Mouse (Mus musculus) adrenal gland (tissue): ENCODE results near the gene Ankrd13d.
"Not testable (repeated sequence)": the region's sequence is repeated elsewhere in the genome, so short reads cannot be mapped to it uniquely, and the experiment has no call there.

Experiments
- intact Hi-C: fragments of 180-260 bp; cut with DNase I; formaldehyde crosslinking; loops from one replicate; pipeline ENCODE4 v1.15.1; 2025

The Ankrd13d gene

DNA sequence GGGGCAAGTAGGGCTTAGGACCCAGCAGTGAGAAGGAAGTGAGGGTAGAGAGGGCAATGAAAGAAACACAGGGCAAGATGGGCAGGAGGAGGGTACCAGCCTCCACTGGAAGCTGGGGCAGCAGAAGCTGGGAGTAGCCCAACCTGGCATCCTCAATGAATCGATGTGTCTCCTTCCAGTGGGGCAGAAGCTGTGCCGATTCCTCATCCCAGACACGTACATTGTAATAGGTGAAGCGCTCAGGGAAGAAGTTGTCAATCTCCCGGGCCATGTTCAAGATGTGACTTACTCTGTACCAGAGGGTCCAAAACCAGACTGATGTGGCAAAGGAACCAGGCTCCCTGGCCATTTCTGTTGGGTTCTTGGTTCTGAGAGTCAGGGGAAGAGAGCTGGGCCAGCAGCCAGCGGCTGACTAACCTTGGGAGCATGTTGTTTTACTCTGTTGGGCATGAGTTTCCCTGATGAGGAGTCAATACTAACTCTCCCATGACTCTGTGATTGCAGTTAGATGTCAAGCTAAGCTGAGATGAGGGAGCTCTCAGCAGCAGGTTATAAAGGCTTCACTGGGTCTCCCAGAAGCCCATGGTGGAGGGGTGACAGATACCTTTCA, 18.7 kb downstream of the Ankrd13d start:
- intact Hi-C loops, result no loop called here

DNA sequence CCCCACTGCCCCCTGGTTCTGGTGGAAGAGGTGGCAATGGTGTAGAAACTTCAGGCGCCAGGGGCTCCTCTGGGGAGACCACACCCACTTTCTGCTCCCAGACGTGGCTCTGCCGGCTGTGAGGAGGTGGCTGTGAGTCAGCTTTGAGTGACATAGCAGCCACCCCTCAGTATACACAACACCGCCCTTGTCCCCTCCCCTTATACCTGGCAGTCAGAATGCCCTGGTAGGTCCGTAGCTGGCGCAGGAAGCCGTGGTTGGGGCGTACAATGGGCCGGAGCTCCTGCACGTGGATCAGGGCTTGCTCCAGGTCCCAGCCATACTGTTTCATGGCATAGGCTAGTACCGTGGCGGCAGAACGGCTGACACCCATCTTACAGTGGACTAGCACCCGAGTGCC, 19.2 kb downstream of the Ankrd13d start:
- intact Hi-C loops, result no loop called here

GRCm38 (mm10) chr19:4262756-4263155, 20.2 kb downstream of the Ankrd13d start:
- intact Hi-C loops, result no loop called here

GRCm38 (mm10) chr19:4261038-4261698, 21.8 kb downstream of the Ankrd13d start:
- intact Hi-C loops, result no loop called here

DNA sequence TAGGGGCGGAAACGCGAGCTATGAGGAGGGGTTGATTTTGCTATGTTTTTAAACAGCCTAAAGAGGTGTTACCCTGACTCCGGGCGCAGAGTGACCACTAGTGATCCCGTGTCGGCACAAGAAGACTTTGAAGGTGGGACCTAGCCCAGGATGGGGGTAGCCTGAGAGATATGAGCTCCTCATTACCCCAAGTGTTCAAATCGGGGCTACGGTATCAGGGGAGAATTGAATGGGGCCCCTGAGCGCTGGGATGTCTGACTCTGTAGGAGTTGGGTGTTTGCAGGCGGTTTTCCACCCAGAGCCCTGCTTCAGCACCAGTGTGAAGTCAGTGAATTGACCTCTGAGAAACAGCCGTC, 25.1 kb downstream of the Ankrd13d start:
- intact Hi-C loops, result loop anchor here (5.0 kb wide), 1 partner anchor 159 kb away; no protein-coding TSS in a partner anchor

GRCm38 (mm10) chr19:4257216-4257896, 25.6 kb downstream of the Ankrd13d start:
- intact Hi-C loops, result loop anchor here (5.0 kb wide), 1 partner anchor 160 kb away; no protein-coding TSS in a partner anchor

- intact Hi-C loops, result loop anchor here (1.0 to 5.0 kb wide), 2 partner anchors 55 to 162 kb away; no protein-coding TSS in a partner anchor
These were observed 27.3 kb downstream of the Ankrd13d start for GRCm38 (mm10) chr19:4255583-4256162.

DNA sequence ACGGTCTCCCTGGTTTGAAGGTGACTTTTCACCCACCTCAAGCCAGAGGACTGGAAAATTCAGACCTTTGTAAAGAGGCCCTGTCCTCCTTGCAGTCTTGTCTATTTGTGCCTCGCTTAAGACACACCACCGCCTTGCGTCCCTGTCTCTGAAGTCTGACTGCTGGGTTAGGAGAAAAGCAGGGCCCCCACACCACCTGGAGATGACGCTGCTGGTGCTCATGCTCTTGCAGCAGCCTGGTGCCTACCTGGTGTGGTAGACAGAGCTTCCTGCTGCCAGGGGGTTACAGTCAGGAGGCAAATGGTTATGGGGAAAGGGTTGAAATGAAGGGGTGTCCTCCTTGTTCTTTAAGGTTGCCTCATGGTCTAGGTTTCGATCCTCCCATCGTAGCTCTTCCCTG, 28.7 kb downstream of the Ankrd13d start:
- intact Hi-C loops, result no loop called here

- intact Hi-C loops, result not testable (repeated sequence)
These were observed 34.3 kb downstream of the Ankrd13d start for GRCm38 (mm10) chr19:4248683-4249082.

GRCm38 (mm10) chr19:4247010-4247409, 35.9 kb downstream of the Ankrd13d start:
- intact Hi-C loops, result no loop called here

DNA sequence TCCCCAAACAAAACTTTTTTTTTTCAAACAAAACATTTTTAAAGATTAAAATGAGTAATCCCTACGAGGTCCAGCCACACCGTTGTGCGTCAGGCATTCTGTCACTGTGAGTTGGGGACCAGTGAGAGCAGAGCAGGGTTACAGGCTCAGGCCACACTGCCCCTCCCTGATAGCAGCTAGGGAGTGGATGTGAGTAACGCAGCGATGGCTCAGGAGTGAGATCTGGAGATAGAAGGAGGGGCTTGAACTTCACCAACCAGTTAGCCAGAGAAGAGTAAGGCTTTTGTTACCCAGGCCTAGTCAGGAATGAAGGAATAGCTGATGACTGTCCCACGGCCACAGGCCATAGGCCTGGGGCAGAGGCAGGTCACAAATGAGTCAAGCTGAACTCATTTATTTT, 38.2 kb downstream of the Ankrd13d start:
- intact Hi-C loops, result loop anchor here (5.0 kb wide), 1 partner anchor 37 kb away; no protein-coding TSS in a partner anchor

GRCm38 (mm10) chr19:4242416-4242815, 40.5 kb downstream of the Ankrd13d start:
- intact Hi-C loops, result loop anchor here (5.0 kb wide), 1 partner anchor 35 kb away; no protein-coding TSS in a partner anchor

DNA sequence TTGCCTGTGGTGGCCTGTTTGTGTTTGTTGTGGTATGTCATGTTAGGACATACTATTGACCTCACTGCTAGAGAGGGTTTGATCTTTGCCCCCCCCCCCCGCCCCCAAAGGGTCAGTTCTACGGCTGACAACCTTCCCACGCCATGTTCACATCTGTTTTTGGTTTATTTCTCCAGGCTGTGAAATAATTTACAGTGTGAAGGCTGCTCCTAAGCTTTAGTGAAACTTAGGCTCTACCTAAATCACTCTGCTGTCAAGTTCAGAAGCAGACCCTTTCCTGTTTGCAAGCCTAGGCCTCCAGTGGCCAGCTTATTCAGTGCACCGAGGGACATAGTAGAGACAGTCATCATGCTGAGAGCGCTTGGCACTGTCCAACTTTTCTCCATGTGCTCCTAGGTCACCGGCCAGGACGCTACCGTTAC, 42.7 kb downstream of the Ankrd13d start:
- intact Hi-C loops, result loop anchor here (5.0 kb wide), 1 partner anchor 33 kb away; no protein-coding TSS in a partner anchor

GRCm38 (mm10) chr19:4234548-4234947, 48.4 kb downstream of the Ankrd13d start:
- intact Hi-C loops, result no loop called here

GRCm38 (mm10) chr19:4232651-4233050, 50.3 kb downstream of the Ankrd13d start:
- intact Hi-C loops, result no loop called here

GRCm38 (mm10) chr19:4232186-4232572, 50.8 kb downstream of the Ankrd13d start:
- intact Hi-C loops, result no loop called here

DNA sequence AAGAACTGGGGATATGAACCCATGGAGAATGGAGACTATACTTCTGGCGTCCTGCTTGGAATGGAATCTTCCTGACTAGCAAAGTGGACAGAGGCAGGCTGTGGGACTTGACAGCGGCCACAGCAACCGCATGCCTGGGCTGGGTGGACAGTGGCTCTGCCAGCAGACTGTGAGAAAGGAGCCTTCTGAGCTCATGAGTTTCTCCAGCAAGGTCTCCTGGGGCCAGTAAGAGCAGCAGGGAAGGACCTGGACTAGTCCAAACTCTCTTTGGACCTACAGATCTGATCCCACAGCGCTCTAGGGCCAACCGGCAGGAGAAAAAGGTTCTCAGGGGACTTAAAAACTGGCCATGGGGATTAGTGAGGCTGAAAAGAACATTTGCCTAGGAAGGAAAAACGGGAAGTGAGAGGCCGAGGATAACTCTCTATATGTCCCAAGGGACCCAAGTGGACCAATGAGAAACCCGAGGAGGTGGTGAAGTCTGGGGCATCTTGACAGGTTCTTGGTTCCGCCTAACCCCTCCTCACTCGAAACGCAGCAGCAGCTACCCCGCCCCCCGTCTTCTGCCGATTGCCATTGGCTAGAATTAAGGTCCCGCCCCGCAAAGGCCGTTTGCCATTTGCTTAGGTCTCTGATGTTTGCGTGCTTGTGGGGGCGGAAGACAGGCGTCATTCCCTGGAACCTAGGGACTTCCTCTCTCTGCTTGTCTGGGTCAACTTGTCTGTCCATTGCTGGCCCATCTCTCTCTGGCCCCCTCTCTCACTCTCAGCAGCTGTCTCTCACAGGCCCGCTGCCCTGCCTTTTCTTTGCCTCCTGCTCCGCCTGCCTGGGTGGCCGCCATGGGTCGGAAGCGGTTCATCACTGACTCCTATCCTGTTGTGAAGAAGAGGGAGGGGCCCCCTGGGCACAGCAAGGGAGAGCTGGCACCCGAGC, 51.4 kb downstream of the Ankrd13d start, which contains the start of gene Pold4:
TSS of gene Pold4 (plus strand) at position 647 of the 933 bp plus-strand sequence.
- intact Hi-C loops, result no loop called here

DNA sequence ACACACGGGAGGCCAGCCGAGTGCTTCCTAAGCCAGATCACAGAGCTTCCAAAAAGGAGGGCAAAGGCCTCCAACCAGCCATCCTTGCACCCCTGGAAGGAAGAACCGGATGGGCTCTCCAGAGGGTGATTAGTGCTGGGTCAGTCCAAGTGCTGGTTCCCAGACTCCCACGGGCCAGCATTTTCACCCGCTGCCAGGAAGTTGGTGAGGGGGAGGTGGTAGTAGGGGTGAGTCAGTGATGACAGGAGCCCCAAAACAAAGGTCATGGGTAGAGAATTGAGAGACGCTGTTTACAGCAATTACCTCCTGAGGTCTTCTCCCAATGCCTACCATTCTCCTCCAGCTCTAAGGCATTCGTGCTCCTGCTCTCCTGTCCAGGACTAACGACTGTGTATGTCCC, 52.5 kb downstream of the Ankrd13d start:
- intact Hi-C loops, result no loop called here

GRCm38 (mm10) chr19:4229451-4230076, 53.4 kb downstream of the Ankrd13d start:
- intact Hi-C loops, result no loop called here

GRCm38 (mm10) chr19:4228891-4229290, 54.0 kb downstream of the Ankrd13d start:
- intact Hi-C loops, result loop anchor here (1.0 kb wide), 1 partner anchor 22 kb away; no protein-coding TSS in a partner anchor
